15 mouse cellular contexts compared by ENCODE assay signal in the genomic region with DNA sequence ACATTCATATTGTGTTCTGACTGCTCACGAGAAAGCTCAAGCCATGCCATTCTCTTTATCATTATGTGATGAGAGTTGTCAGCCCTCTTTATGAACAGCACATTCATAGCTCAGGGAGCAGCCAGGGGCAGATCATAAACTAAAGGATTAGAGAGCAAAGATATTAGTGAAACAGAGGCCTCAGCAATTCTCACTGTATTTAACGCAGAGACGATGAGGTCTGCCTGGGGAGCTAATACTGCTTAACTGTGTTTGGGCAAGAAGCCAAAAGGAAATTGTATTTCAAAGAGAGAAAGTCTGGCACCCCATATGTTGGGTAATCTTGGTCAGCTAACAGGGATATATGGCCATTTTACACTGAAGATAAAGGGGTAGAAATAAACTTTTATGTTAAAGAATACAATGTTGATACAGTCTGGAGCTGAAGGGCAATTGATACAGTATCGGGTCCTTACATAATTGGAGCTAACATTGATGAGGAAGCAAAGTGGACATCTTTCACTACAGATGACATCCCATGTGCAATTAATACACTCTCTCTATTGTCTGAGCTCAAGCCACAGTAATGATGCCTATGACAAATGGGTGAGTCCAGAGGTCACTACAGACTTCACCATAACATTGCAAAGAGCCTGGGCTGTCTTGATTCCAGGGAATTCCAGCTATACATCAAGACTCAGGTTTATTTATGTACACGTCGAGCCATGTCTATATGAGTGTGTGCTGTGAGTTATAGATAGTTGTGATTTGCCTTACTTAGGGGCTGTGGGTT.
DNase-seq lines count a peak whose midpoint lies in the region; ATAC-seq and TF ChIP-seq lines count a peak whose summit lies in the region.
"Had no signal": no experiment of that assay in that cellular context is flagged by ENCODE, and none has a peak within 500 bp of the region (broad histone marks: within the 10 kb centered on the region; RNA-seq: fewer than 3 reads in every experiment).

No protein-coding gene starts in this region.

- H3K9ac ChIP-seq in limb, embryonic 12.5 days (replicated peaks): no peak overlapping the region
- H3K9ac ChIP-seq in forebrain, embryonic 14.5 days (ENCODE audit: low read length): no peak overlapping the region
- H3K9ac ChIP-seq in hindbrain, postnatal 0 days (replicated peaks; ENCODE audit: low read length): no peak overlapping the region
- H3K9ac ChIP-seq in neural tube, embryonic 13.5 days: no peak overlapping the region
- H3K9ac ChIP-seq in heart, embryonic 12.5 days: no peak overlapping the region
- H3K9ac ChIP-seq: heart, embryonic 15.5 days had no signal

- no peak overlapping the region for H3K27ac ChIP-seq in limb, embryonic 12.5 days
- H3K27ac ChIP-seq in limb, embryonic 10.5 days: no peak overlapping the region
- H3K27ac ChIP-seq in forebrain, embryonic 14.5 days (ENCODE audit: low read depth, low read length): peak overlapping the region; percentile 53; the same call in 1 of the 2 replicates
- H3K27ac ChIP-seq in hindbrain, postnatal 0 days: no peak overlapping the region
- peak overlapping the region; percentile 52 for H3K27ac ChIP-seq in neural tube, embryonic 13.5 days (replicated peaks)
- no peak overlapping the region for H3K27ac ChIP-seq in heart, embryonic 12.5 days (ENCODE audit: poor library complexity, severe bottlenecking)
- H3K27ac ChIP-seq: heart, embryonic 15.5 days had no signal

- H3K4me2 ChIP-seq in limb, embryonic 12.5 days: no peak overlapping the region
- no peak overlapping the region for H3K4me2 ChIP-seq in forebrain, embryonic 14.5 days (ENCODE audit: low read length)
- no peak overlapping the region for H3K4me2 ChIP-seq in hindbrain, postnatal 0 days (ENCODE audit: low read depth, low read length)
- no peak overlapping the region for H3K4me2 ChIP-seq in neural tube, embryonic 13.5 days
- H3K4me2 ChIP-seq in heart, embryonic 12.5 days: no peak overlapping the region
- H3K4me2 ChIP-seq: heart, embryonic 15.5 days; liver, embryonic 11.5 days had no signal

- ATAC-seq in limb, embryonic 12.5 days (ENCODE audit: insufficient number of reproducible peaks, insufficient read depth, low FRiP score, low TSS enrichment, low read depth): peak; percentile 37; the same call in 1 of the 2 replicates
- ATAC-seq in forebrain, embryonic 14.5 days: peak; percentile 93
- ATAC-seq in hindbrain, postnatal 0 days: peak; percentile 59
- peak; percentile 86 for ATAC-seq in neural tube, embryonic 13.5 days (ENCODE audit: low read depth)
- no peak for ATAC-seq in heart, embryonic 12.5 days (ENCODE audit: insufficient number of reproducible peaks, low FRiP score)
- ATAC-seq in erythroblast, adult 5-6 weeks (replicated peaks; ENCODE audit: low FRiP score, poor library complexity, severe bottlenecking): no peak

- H3K36me3 ChIP-seq in limb, embryonic 12.5 days: no peaks in the 10 kb centered on the region
- no peaks in the 10 kb centered on the region for H3K36me3 ChIP-seq in limb, embryonic 10.5 days
- H3K36me3 ChIP-seq in forebrain, embryonic 14.5 days (ENCODE audit: control insufficient read depth, insufficient read depth, low read length): no peaks in the 10 kb centered on the region
- no peaks in the 10 kb centered on the region for H3K36me3 ChIP-seq in hindbrain, postnatal 0 days (ENCODE audit: insufficient read depth, low read length)
- H3K36me3 ChIP-seq in neural tube, embryonic 13.5 days: no peaks in the 10 kb centered on the region
- no peaks in the 10 kb centered on the region for H3K36me3 ChIP-seq in heart, embryonic 12.5 days
- H3K36me3 ChIP-seq: heart, embryonic 15.5 days had no signal

- no peaks in the 10 kb centered on the region for H3K9me3 ChIP-seq in limb, embryonic 12.5 days
- H3K9me3 ChIP-seq in limb, embryonic 10.5 days (replicated peaks): no peaks in the 10 kb centered on the region
- no peaks in the 10 kb centered on the region for H3K9me3 ChIP-seq in forebrain, embryonic 14.5 days (replicated peaks; ENCODE audit: control insufficient read depth, low read length)
- no peaks in the 10 kb centered on the region for H3K9me3 ChIP-seq in hindbrain, postnatal 0 days (ENCODE audit: low read length)
- no peaks in the 10 kb centered on the region for H3K9me3 ChIP-seq in neural tube, embryonic 13.5 days
- H3K9me3 ChIP-seq in heart, embryonic 12.5 days (replicated peaks): no peaks in the 10 kb centered on the region
- H3K9me3 ChIP-seq: heart, embryonic 15.5 days had no signal

- no peak for TF ChIP-seq CTCF in hindbrain, postnatal 0 days (IDR thresholded peaks at IDR 0.05; ENCODE audit: low read depth)

- H3K4me3 ChIP-seq in limb, embryonic 12.5 days (replicated peaks): no peak overlapping the region
- no peak overlapping the region for H3K4me3 ChIP-seq in limb, embryonic 10.5 days
- H3K4me3 ChIP-seq in forebrain, embryonic 14.5 days (ENCODE audit: low read depth, low read length): no peak overlapping the region
- no peak overlapping the region for H3K4me3 ChIP-seq in hindbrain, postnatal 0 days (ENCODE audit: low read length)
- no peak overlapping the region for H3K4me3 ChIP-seq in neural tube, embryonic 13.5 days
- no peak overlapping the region for H3K4me3 ChIP-seq in heart, embryonic 12.5 days
- H3K4me3 ChIP-seq: erythroblast, embryonic 14.5 days; heart, embryonic 15.5 days; megakaryocyte, embryonic 14.5 days had no signal

- peaks cover 16% of the 10 kb centered on the region; the same call in 1 of the 2 replicates for H3K4me1 ChIP-seq in limb, embryonic 12.5 days (replicated peaks)
- H3K4me1 ChIP-seq in limb, embryonic 10.5 days: no peaks in the 10 kb centered on the region
- no peaks in the 10 kb centered on the region for H3K4me1 ChIP-seq in forebrain, embryonic 14.5 days (ENCODE audit: control insufficient read depth, insufficient read depth, low read length)
- H3K4me1 ChIP-seq in hindbrain, postnatal 0 days (ENCODE audit: insufficient read depth, low read length): no peaks in the 10 kb centered on the region
- H3K4me1 ChIP-seq in neural tube, embryonic 13.5 days (replicated peaks): peaks cover 17% of the 10 kb centered on the region
- H3K4me1 ChIP-seq in heart, embryonic 12.5 days (replicated peaks): peaks cover 8% of the 10 kb centered on the region; the same call in 1 of the 2 replicates
- H3K4me1 ChIP-seq: megakaryocyte, embryonic 14.5 days had no signal

- DNase-seq in limb, embryonic 10.5 days (ENCODE audit: low spot score): no peak
- DNase-seq in forebrain, embryonic 14.5 days (ENCODE audit: low spot score): peak; percentile 82
- peak; percentile 73 for DNase-seq in hindbrain, postnatal 0 days (ENCODE audit: low spot score)
- DNase-seq in ovary, postnatal 10 days (ENCODE audit: low spot score): no peak
- DNase-seq: kidney, adult 18-20 months; thymus, postnatal 4 days had no signal

- 57% methylated on average over 6 of the region's 6 CpGs for WGBS in limb, embryonic 12.5 days
- 91% methylated on average over 6 of the region's 6 CpGs for WGBS in limb, embryonic 10.5 days
- 55% methylated on average over 6 of the region's 6 CpGs for WGBS in forebrain, embryonic 14.5 days
- WGBS in hindbrain, postnatal 0 days: 52% methylated on average over 6 of the region's 6 CpGs
- WGBS in neural tube, embryonic 13.5 days: 47% methylated on average over 6 of the region's 6 CpGs
- 64% methylated on average over 6 of the region's 6 CpGs for WGBS in heart, embryonic 12.5 days

- H3K27me3 ChIP-seq in limb, embryonic 12.5 days: no peaks in the 10 kb centered on the region
- H3K27me3 ChIP-seq in limb, embryonic 10.5 days (ENCODE audit: low read depth, poor library complexity, severe bottlenecking): no peaks in the 10 kb centered on the region
- H3K27me3 ChIP-seq in forebrain, embryonic 14.5 days (replicated peaks; ENCODE audit: control insufficient read depth, insufficient read depth, low read length): no peaks in the 10 kb centered on the region
- H3K27me3 ChIP-seq in hindbrain, postnatal 0 days (ENCODE audit: insufficient read depth, low read length): no peaks in the 10 kb centered on the region
- H3K27me3 ChIP-seq in neural tube, embryonic 13.5 days: no peaks in the 10 kb centered on the region
- H3K27me3 ChIP-seq in heart, embryonic 12.5 days (replicated peaks): no peaks in the 10 kb centered on the region
- H3K27me3 ChIP-seq: CH12.LX; heart, embryonic 15.5 days; megakaryocyte, embryonic 14.5 days had no signal

Comparison
In these comparisons a context has a peak if more than half of its experiments do, and no peak if none do; other contexts are left out.
1. ATAC-seq: peak in limb, embryonic 12.5 days (single experiment), forebrain, embryonic 14.5 days (single experiment), hindbrain, postnatal 0 days (single experiment) and neural tube, embryonic 13.5 days (single experiment); none in heart, embryonic 12.5 days (single experiment) and erythroblast, adult 5-6 weeks (single experiment).
2. H3K27ac ChIP-seq: peak in forebrain, embryonic 14.5 days (single experiment) and neural tube, embryonic 13.5 days (single experiment); none in limb, embryonic 12.5 days (single experiment), limb, embryonic 10.5 days (single experiment), hindbrain, postnatal 0 days (single experiment) and heart, embryonic 12.5 days (single experiment).
3. DNase-seq: peak in forebrain, embryonic 14.5 days (single experiment) and hindbrain, postnatal 0 days (single experiment); none in limb, embryonic 10.5 days (single experiment) and ovary, postnatal 10 days (single experiment).